Mouse (Mus musculus): ENCODE data around the gene Fndc3b. TPM values are rescaled to one million over a fixed set of nuclear protein-coding genes. Genes with fewer than 3 reads are reported as not detected.

Fndc3b gene
- polyA plus RNA-seq, 1 experiment from 2014 or later, result 6.1 TPM

DNA sequence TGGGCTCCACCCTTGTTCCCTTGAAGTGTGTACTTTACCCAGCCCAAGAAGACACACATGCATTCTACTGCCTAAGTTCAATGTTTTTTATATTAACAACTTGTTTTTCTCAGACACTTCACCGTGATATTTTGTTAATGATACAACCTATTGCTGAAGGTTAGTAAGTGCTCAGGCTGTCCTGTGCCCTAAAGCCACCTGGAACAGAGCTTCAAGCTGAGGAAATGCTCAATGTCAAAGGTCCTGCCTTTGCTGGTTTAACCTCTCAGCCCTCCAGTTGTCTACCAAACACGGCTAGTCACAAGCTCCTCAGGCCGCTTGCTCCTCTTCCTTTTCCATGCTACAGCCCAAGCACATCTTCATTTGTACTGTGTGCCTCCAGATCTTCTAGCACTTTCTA is 157.3 kb downstream of the Fndc3b start:
- no peaks in the 10 kb centered on the region for H3K36me3 ChIP-seq
- WGBS, result 93% methylated on average over 3 of the region's 3 CpGs
- no peaks in the 10 kb centered on the region for H3K27me3 ChIP-seq
- H3K9me3 ChIP-seq, result no peaks in the 10 kb centered on the region
- H3K4me2 ChIP-seq (replicated peaks), result no peak overlapping the region
- H3K9ac ChIP-seq (replicated peaks), result no peak overlapping the region
- H3K4me3 ChIP-seq, result no peak overlapping the region
- H3K4me1 ChIP-seq, result no peaks in the 10 kb centered on the region
- no peak overlapping the region for H3K27ac ChIP-seq (replicated peaks)
- no peak for ATAC-seq (replicated peaks)

DNA sequence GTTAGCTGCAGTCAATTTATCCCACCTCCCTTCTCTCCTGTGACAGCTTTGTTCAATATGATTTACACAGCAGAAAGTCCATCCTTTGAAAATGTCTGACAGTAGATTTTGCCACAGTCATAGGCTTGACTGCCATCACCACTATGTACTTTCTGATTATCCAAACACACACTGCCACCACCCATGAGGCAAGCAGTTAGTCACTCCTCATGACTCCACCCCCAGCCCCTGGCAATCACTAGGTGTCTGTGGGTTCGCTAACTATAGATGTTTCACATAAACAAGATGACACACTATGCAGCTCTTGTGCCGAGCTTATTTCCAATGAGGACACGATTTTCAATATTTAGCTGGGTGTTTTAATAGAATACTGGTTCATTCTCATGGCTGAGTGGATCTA is 160.1 kb downstream of the Fndc3b start:
- 90% methylated on average over 3 of the region's 3 CpGs for WGBS
- Histone ChIP-seq H3K27me3 (no peaks in the 10 kb centered on the region), H3K9ac (replicated peaks) (no peak overlapping the region), H3K4me1 (no peaks in the 10 kb centered on the region), H3K4me2 (replicated peaks) (no peak overlapping the region), H3K36me3 (no peaks in the 10 kb centered on the region), H3K27ac (replicated peaks) (no peak overlapping the region), H3K4me3 (no peak overlapping the region), H3K9me3 (no peaks in the 10 kb centered on the region)
- no peak for ATAC-seq (replicated peaks)

DNA sequence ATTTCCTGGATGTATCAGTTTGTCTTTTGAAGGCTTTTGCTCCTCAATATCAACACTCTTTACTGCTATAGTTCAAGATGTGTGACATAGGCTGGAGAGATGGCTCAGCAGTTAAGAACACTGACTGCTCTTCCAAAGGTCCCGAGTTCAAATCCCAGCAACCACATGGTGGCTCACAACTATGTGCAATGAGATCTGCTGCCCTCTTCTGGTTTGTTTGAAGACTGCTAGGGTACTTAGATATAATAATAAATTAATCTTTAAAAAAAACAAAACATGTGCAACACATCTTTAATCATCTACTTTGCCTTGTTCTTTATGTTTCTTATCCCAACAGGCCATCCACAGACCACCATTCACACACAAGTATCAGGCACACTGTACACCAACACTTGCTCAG is 160.7 kb downstream of the Fndc3b start:
- H3K27ac ChIP-seq (replicated peaks), result no peak overlapping the region
- no peak overlapping the region for H3K4me3 ChIP-seq
- no peak for ATAC-seq (replicated peaks)
- 95% methylated on average over 1 of the region's 1 CpGs for WGBS
- H3K4me1 ChIP-seq, result no peaks in the 10 kb centered on the region
- H3K4me2 ChIP-seq (replicated peaks), result no peak overlapping the region
- H3K9me3 ChIP-seq, result no peaks in the 10 kb centered on the region
- H3K36me3 ChIP-seq, result no peaks in the 10 kb centered on the region
- H3K9ac ChIP-seq (replicated peaks), result no peak overlapping the region
- H3K27me3 ChIP-seq, result no peaks in the 10 kb centered on the region

DNA sequence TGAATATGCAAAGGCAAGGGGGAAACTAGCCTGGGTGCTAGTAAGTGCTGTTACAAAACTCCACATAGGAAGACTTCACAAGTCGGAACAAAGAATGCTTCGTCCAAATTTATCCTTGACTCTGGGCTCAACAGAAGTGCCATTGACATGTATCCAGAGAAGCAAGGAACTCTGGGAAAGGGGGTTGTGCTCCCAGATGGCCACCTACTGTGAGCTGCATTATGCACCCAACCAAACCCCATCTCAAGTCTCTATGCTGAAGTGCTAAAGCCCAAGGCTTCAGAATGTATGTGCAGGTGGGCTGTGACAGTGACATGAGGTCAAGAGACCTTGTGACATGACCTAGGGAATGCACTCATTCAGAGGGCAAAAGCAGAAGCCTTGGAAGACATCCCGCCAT is 165.5 kb downstream of the Fndc3b start:
- Histone ChIP-seq H3K27ac (replicated peaks) (no peak overlapping the region), H3K9me3 (no peaks in the 10 kb centered on the region), H3K4me2 (replicated peaks) (no peak overlapping the region), H3K4me3 (no peak overlapping the region), H3K27me3 (no peaks in the 10 kb centered on the region), H3K4me1 (no peaks in the 10 kb centered on the region), H3K9ac (replicated peaks) (no peak overlapping the region), H3K36me3 (no peaks in the 10 kb centered on the region)
- no peak for ATAC-seq (replicated peaks)
- WGBS, result 88% methylated on average over 3 of the region's 3 CpGs

DNA sequence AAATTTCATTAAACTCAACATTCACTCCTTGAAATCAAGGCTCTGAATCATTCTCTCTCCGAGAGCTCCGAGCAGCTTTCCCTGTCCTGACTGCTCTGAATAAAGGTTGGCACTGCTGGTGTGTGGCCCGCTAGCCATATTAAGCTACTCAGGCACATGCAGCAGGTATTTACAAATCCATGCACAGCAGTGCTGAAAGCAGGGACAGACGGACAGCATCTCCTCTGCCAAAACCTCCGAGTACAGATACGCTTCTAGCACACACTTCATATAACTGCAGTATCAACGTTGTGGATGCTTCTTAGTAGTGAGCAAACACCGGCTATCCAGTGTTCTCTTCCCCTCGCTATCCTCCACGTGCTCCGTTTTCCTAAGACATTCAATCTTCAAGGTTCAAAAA is 167.0 kb downstream of the Fndc3b start:
- Histone ChIP-seq H3K27ac (replicated peaks) (no peak overlapping the region), H3K4me2 (replicated peaks) (no peak overlapping the region), H3K9me3 (no peaks in the 10 kb centered on the region), H3K9ac (replicated peaks) (no peak overlapping the region), H3K27me3 (no peaks in the 10 kb centered on the region), H3K36me3 (no peaks in the 10 kb centered on the region), H3K4me1 (no peaks in the 10 kb centered on the region), H3K4me3 (no peak overlapping the region)
- 94% methylated on average over 11 of the region's 11 CpGs for WGBS
- ATAC-seq (replicated peaks), result no peak

DNA sequence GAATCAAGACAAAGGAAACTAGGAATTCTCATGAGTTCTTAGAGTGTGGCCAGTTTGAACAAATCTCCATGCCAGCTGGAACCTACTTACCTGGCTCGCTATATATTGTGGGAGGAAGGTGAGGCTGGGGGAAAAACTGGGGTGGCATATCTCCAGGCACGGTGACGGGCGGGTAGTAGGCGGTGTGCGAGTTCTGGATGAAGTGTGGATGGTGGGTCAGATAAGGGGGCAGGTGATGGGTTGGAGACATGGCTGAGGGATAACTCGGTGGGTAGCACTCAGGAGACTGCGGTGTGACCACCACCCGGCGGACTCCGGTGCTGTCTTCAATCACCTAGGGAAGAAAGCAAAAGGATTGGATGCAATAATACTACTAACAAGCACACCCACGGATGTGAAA is 169.3 kb downstream of the Fndc3b start:
- no peak overlapping the region for H3K4me3 ChIP-seq
- H3K27me3 ChIP-seq, result no peaks in the 10 kb centered on the region
- H3K4me1 ChIP-seq, result no peaks in the 10 kb centered on the region
- no peak for ATAC-seq (replicated peaks)
- no peak overlapping the region for H3K27ac ChIP-seq (replicated peaks)
- no peak overlapping the region for H3K4me2 ChIP-seq (replicated peaks)
- 96% methylated on average over 12 of the region's 12 CpGs for WGBS
- H3K9ac ChIP-seq (replicated peaks), result no peak overlapping the region
- H3K36me3 ChIP-seq, result peaks cover 2% of the 10 kb centered on the region; the same call in 1 of the 2 replicates
- H3K9me3 ChIP-seq, result no peaks in the 10 kb centered on the region

DNA sequence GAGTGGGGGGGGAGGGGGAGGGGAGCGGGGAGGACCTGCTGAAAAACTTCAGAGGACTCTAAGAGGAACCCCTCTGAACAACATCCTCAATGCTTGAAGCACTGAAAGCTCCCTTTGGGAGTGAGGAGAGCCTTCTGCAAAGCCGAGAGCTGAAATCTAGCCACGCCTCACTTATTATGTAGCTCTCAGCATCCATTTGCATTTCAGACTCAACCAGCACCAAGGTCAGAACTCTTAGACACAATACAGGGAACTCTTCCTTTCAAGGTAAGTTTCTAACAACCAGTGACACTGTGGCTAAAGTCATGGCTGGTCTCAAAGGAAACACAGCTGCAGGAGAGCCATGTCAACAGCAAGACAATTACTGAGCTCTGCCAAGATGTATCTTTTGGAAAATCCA is 169.9 kb downstream of the Fndc3b start:
- no peak overlapping the region for H3K4me2 ChIP-seq (replicated peaks)
- 87% methylated on average over 3 of the region's 3 CpGs for WGBS
- H3K9me3 ChIP-seq, result no peaks in the 10 kb centered on the region
- no peak overlapping the region for H3K27ac ChIP-seq (replicated peaks)
- peaks cover 2% of the 10 kb centered on the region; the same call in 1 of the 2 replicates for H3K36me3 ChIP-seq
- ATAC-seq (replicated peaks), result no peak
- no peaks in the 10 kb centered on the region for H3K27me3 ChIP-seq
- H3K9ac ChIP-seq (replicated peaks), result no peak overlapping the region
- H3K4me3 ChIP-seq, result no peak overlapping the region
- H3K4me1 ChIP-seq, result no peaks in the 10 kb centered on the region

DNA sequence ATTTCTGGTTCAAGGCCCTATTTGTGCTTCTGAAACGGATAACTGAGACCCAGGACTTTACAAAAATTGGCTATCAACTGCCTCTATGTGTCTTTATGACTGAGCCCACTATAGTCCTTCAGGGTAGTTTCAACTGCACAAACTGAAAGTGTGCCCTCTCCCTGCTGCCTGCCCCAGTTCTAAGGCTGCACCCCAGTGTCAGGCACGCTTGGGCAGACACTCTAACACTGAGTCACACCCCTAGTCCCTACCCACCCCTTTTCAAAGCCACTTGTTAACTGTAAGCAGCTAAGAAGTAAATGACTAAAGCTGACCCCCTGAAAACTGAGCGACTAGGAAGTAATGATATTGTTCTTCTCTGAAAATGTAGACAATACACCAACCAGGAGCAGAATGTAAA is 176.9 kb downstream of the Fndc3b start:
- WGBS, result 67% methylated on average over 3 of the region's 3 CpGs
- Histone ChIP-seq H3K27me3 (no peaks in the 10 kb centered on the region), H3K4me3 (no peak overlapping the region), H3K27ac (replicated peaks) (no peak overlapping the region), H3K9ac (replicated peaks) (no peak overlapping the region), H3K4me2 (replicated peaks) (no peak overlapping the region), H3K36me3 (peaks cover 2% of the 10 kb centered on the region; the same call in 1 of the 2 replicates), H3K9me3 (no peaks in the 10 kb centered on the region), H3K4me1 (no peaks in the 10 kb centered on the region)
- ATAC-seq (replicated peaks), result no peak

DNA sequence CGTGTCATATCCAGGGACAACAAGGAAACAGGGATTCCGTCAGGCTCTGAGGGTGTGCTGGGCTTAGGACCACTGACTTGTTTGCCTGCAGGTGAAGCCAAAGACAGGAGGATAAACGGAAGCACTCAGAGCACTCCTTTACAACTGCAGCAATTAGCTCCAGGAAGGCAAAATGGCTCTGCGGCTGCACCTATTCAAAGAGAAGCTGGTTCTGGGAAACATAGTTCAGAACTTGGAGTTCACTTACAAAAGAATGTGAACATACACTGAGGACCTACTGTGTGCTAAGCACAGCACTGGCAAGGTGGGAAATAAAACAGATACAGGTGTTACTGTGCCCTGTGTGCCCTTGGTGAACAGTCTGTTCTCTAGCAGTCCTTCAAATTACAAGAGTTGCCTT is 177.4 kb downstream of the Fndc3b start:
- ATAC-seq (replicated peaks), result no peak
- Histone ChIP-seq H3K9me3 (no peaks in the 10 kb centered on the region), H3K9ac (replicated peaks) (no peak overlapping the region), H3K27me3 (no peaks in the 10 kb centered on the region), H3K4me1 (no peaks in the 10 kb centered on the region), H3K36me3 (peaks cover 2% of the 10 kb centered on the region; the same call in 1 of the 2 replicates), H3K4me2 (replicated peaks) (no peak overlapping the region), H3K27ac (replicated peaks) (no peak overlapping the region), H3K4me3 (no peak overlapping the region)
- 79% methylated on average over 4 of the region's 4 CpGs for WGBS

DNA sequence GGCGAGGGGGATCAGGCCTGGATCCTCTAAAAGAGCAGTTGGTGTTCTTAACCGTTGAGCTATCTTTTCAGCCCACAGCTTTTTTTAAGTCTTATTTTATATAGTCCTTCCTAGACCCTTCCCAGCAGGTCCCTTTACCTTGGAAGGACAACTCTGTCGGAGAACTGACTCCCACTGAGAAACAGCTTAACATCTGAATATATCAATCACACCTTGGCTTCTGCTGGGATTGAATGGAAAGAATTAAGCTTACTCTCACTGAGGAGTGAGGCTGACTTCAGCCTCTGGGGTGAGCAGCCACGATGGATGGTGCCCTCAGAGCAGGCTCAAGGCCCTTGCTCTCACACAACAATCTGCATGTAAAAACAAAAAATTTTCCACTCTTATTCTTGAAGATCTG is 179.1 kb downstream of the Fndc3b start:
- H3K9me3 ChIP-seq, result no peaks in the 10 kb centered on the region
- no peaks in the 10 kb centered on the region for H3K4me1 ChIP-seq
- H3K9ac ChIP-seq (replicated peaks), result no peak overlapping the region
- no peak for ATAC-seq (replicated peaks)
- H3K4me2 ChIP-seq (replicated peaks), result no peak overlapping the region
- WGBS, result 44% methylated on average over 4 of the region's 4 CpGs
- no peaks in the 10 kb centered on the region for H3K36me3 ChIP-seq
- no peaks in the 10 kb centered on the region for H3K27me3 ChIP-seq
- no peak overlapping the region for H3K4me3 ChIP-seq
- H3K27ac ChIP-seq (replicated peaks), result no peak overlapping the region

DNA sequence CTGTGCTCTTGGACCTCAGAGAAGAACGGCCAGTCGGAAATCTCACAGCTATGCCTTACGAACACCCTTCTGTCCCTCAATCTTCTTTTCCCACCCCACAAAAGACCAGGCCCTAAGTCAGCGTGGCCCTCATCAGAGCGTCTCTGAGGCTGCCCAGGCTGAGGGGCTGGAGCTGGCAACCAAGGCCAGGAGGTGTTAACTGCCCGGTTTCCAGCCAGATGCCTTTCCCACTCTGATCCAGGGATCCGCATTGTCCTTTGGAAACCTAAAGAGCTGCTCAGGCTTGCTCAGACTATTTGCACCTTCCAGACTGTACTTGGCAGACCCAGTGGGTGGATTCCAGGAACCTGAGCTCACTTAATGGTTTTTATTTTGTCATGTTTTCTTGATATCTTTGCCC is 180.7 kb downstream of the Fndc3b start:
- no peak for ATAC-seq (replicated peaks)
- H3K36me3 ChIP-seq, result no peaks in the 10 kb centered on the region
- no peak overlapping the region for H3K4me3 ChIP-seq
- no peaks in the 10 kb centered on the region for H3K27me3 ChIP-seq
- 65% methylated on average over 7 of the region's 7 CpGs for whole genome bisulfite sequencing
- no peak overlapping the region for H3K27ac ChIP-seq (replicated peaks)
- no peaks in the 10 kb centered on the region for H3K4me1 ChIP-seq
- no peak overlapping the region for H3K9ac ChIP-seq (replicated peaks)
- H3K4me2 ChIP-seq (replicated peaks), result no peak overlapping the region
- H3K9me3 ChIP-seq, result no peaks in the 10 kb centered on the region

DNA sequence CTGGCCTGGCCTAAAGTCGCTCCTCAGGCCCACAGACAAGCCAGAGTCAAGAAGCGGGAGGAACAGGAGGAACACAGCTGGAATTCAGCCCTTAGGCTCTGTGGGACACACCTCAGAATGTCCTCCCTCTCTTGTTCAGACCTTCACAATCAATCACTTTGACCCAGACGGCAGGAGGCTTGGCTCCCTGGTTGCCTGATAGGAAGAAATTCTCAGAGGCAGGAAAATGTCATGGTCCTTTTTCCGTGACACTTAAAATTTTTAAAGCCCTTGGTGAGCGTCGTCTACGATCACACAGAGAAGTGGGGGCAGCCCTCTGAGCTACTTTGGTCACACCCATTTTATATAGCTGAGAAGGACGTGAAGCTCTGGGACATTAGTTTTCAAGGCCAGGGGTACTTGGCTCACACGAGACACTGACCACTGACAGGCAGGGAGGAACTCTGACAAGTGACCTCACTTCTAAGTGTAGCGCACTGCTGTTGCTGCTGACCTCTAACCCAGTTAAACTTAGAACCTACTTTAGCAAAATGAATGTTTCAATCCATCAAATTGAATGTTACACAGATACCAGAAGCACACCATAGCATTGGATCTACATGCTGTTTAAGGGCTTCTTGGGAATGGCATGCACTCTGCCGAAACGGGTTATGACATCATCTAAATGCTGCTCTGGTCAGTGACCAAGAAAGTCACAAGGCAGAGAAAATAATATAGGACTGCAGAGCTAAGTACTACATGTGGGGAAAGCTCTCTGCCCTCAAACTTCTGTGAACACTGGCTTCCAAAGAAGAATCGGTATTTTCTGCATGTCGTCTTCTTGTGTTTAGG is 181.7 kb downstream of the Fndc3b start:
- Histone ChIP-seq H3K4me2 (replicated peaks) (no peak overlapping the region), H3K36me3 (no peaks in the 10 kb centered on the region), H3K27me3 (no peaks in the 10 kb centered on the region), H3K4me3 (no peak overlapping the region), H3K4me1 (no peaks in the 10 kb centered on the region), H3K9me3 (no peaks in the 10 kb centered on the region), H3K27ac (replicated peaks) (no peak overlapping the region), H3K9ac (replicated peaks) (no peak overlapping the region)
- no peak for ATAC-seq (replicated peaks)
- whole genome bisulfite sequencing, result 86% methylated on average over 14 of the region's 14 CpGs

DNA sequence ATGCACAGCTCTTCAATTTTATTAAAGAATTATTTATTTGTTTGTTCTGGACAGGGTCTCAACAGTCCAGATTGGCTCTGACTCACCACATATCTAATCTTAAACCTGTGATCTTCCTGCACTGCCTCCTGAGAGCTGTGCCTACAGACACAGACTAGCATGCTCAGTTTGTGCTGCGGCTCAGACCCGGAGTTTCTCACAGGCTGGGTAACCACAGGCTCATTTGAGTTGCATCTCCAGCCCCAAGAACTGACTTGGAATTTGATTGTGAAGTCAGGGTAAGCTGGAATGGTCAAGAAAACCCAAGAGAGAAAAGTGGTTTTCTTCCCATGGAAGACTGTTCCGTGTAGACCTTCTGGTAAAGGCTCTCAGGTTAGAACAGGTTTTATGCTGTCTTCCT is 184.1 kb downstream of the Fndc3b start:
- H3K9ac ChIP-seq (replicated peaks), result no peak overlapping the region
- no peaks in the 10 kb centered on the region for H3K9me3 ChIP-seq
- WGBS, result 96% methylated on average over 3 of the region's 3 CpGs
- no peak for ATAC-seq (replicated peaks)
- no peaks in the 10 kb centered on the region for H3K36me3 ChIP-seq
- H3K4me3 ChIP-seq, result no peak overlapping the region
- H3K27ac ChIP-seq (replicated peaks), result no peak overlapping the region
- H3K4me1 ChIP-seq, result no peaks in the 10 kb centered on the region
- no peak overlapping the region for H3K4me2 ChIP-seq (replicated peaks)
- H3K27me3 ChIP-seq, result no peaks in the 10 kb centered on the region
